Mouse (Mus musculus): ENCODE results near the gene Apbb2. TPM values are rescaled to one million over a fixed set of nuclear protein-coding genes. Genes with fewer than 3 reads are reported as not detected.

Apbb2 gene
- polyA plus RNA-seq, 1 experiment from 2014 or later, result 27.8 TPM

DNA sequence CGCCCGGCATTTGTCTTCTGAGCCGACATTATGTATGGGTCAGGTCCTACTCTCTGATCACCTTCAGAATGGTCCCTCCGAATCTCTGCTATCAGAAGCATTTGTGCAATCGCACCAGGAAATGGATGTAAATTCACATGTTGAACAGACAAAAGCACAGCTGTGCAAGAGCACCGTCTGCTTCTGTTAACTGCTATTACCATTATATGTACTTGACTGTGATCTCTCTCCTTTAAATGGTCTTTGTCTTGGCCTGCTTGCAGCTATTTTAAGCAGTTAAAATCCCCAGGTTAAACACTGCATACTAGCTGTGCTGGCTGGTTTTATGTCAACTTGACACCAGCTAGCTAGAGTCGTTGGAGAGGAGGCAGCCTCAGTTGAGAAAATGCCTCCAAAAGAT, 132.6 kb downstream of the Apbb2 start:
- DNase-seq (ENCODE audit: low spot score) (no peak), ATAC-seq (replicated peaks; ENCODE audit: insufficient number of reproducible peaks, low FRiP score, low TSS enrichment, low read depth) (no peak)
- 58% methylated on average over 7 of the region's 7 CpGs for whole genome bisulfite sequencing
- H3K9me3 ChIP-seq (replicated peaks; ENCODE audit: control insufficient read depth, low read length), result no peaks in the 10 kb centered on the region
- H3K27me3 ChIP-seq (ENCODE audit: control insufficient read depth, insufficient read depth, low read length), result no peaks in the 10 kb centered on the region
- no peaks in the 10 kb centered on the region for H3K36me3 ChIP-seq (replicated peaks; ENCODE audit: control insufficient read depth, insufficient read depth, low read depth, low read length)
- no peak overlapping the region for H3K4me3 ChIP-seq (ENCODE audit: low read depth, low read length)
- H3K27ac ChIP-seq (replicated peaks; ENCODE audit: low read depth, low read length), result no peak overlapping the region
- no peaks in the 10 kb centered on the region for H3K4me1 ChIP-seq (ENCODE audit: control insufficient read depth, insufficient read depth, low read length)
- H3K4me2 ChIP-seq (ENCODE audit: low read depth, low read length), result no peak overlapping the region
- H3K9ac ChIP-seq (replicated peaks; ENCODE audit: low read length), result no peak overlapping the region

DNA sequence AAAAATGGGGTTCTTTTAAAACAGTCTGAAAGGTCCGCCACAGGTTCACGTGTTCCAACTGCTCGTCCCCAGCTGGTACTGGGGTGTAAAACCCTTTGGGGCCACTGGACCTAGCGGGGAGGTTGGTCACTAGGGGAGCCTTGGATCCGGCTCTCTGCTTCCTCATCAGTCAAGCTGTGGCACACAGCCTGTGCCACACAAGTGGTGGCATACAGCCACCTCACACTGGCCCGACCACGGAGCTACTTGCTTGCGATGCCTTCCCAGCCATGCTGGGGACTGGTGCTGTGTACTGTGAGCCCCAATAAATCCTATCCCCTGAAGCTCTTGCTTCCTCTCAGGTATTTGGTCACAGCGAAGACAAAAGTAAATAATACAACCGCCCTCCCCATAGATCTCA, 142.3 kb downstream of the Apbb2 start:
- ATAC-seq (replicated peaks; ENCODE audit: insufficient number of reproducible peaks, low FRiP score, low TSS enrichment, low read depth) (no peak), DNase-seq (ENCODE audit: low spot score) (no peak)
- H3K9me3 ChIP-seq (replicated peaks; ENCODE audit: control insufficient read depth, low read length), result no peaks in the 10 kb centered on the region
- no peaks in the 10 kb centered on the region for H3K4me1 ChIP-seq (ENCODE audit: control insufficient read depth, insufficient read depth, low read length)
- WGBS, result 90% methylated on average over 10 of the region's 10 CpGs
- H3K27me3 ChIP-seq (ENCODE audit: control insufficient read depth, insufficient read depth, low read length), result no peaks in the 10 kb centered on the region
- no peaks in the 10 kb centered on the region for H3K36me3 ChIP-seq (replicated peaks; ENCODE audit: control insufficient read depth, insufficient read depth, low read depth, low read length)
- H3K4me3 ChIP-seq (ENCODE audit: low read depth, low read length), result no peak overlapping the region
- no peak overlapping the region for H3K4me2 ChIP-seq (ENCODE audit: low read depth, low read length)
- no peak overlapping the region for H3K9ac ChIP-seq (replicated peaks; ENCODE audit: low read length)
- no peak overlapping the region for H3K27ac ChIP-seq (replicated peaks; ENCODE audit: low read depth, low read length)

DNA sequence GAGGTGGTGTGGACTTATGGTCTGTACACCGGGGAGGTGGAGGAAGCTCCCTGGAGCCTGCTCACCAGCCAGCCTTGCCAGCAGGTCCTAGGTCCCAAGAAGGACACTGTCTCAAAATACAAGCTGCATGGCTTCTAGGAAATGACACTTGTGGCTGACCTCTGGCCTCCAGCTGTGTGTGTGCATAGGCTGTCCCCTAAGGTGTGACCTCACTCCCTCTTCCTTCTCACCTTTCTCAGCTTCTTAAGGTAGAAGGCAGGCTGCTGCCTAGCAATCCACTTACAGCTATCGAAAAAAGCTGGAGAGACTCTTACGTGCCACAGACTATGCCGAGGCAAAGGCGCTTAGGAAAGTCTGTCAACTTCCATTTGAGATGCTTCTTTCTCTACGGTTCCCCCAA, 142.8 kb downstream of the Apbb2 start:
- no peaks in the 10 kb centered on the region for H3K36me3 ChIP-seq (replicated peaks; ENCODE audit: control insufficient read depth, insufficient read depth, low read depth, low read length)
- H3K27ac ChIP-seq (replicated peaks; ENCODE audit: low read depth, low read length), result no peak overlapping the region
- no peak overlapping the region for H3K9ac ChIP-seq (replicated peaks; ENCODE audit: low read length)
- ATAC-seq (replicated peaks; ENCODE audit: insufficient number of reproducible peaks, low FRiP score, low TSS enrichment, low read depth) (no peak), DNase-seq (ENCODE audit: low spot score) (no peak)
- no peaks in the 10 kb centered on the region for H3K27me3 ChIP-seq (ENCODE audit: control insufficient read depth, insufficient read depth, low read length)
- WGBS, result 87% methylated on average over 6 of the region's 6 CpGs
- no peak overlapping the region for H3K4me2 ChIP-seq (ENCODE audit: low read depth, low read length)
- H3K4me1 ChIP-seq (ENCODE audit: control insufficient read depth, insufficient read depth, low read length), result no peaks in the 10 kb centered on the region
- no peaks in the 10 kb centered on the region for H3K9me3 ChIP-seq (replicated peaks; ENCODE audit: control insufficient read depth, low read length)
- no peak overlapping the region for H3K4me3 ChIP-seq (ENCODE audit: low read depth, low read length)

DNA sequence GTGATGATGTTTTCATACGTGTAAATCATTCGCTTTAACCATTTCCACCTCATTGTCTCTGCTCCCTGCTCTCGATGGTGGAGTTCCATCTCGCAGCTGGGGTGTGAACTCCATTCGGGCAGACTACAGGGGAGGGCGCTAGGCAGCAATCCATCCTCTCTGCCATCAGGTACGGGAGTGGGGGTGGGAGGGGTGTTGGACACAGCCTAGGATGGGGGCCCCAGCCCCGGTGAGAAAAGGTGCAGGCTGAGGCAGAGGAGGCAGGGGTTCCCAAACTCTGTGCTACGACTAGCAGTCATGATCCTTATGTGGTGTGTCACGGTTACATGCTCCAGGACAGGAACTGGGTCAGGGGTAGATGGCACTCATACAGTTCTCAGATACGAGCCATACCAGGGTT, 144.4 kb downstream of the Apbb2 start:
- no peak for ATAC-seq (replicated peaks; ENCODE audit: insufficient number of reproducible peaks, low FRiP score, low TSS enrichment, low read depth)
- Histone ChIP-seq H3K4me1 (ENCODE audit: control insufficient read depth, insufficient read depth, low read length) (no peaks in the 10 kb centered on the region), H3K9me3 (replicated peaks; ENCODE audit: control insufficient read depth, low read length) (no peaks in the 10 kb centered on the region), H3K4me2 (ENCODE audit: low read depth, low read length) (no peak overlapping the region), H3K4me3 (ENCODE audit: low read depth, low read length) (no peak overlapping the region), H3K27ac (replicated peaks; ENCODE audit: low read depth, low read length) (no peak overlapping the region), H3K36me3 (replicated peaks; ENCODE audit: control insufficient read depth, insufficient read depth, low read depth, low read length) (no peaks in the 10 kb centered on the region), H3K9ac (replicated peaks; ENCODE audit: low read length) (no peak overlapping the region), H3K27me3 (ENCODE audit: control insufficient read depth, insufficient read depth, low read length) (no peaks in the 10 kb centered on the region)
- WGBS, result 81% methylated on average over 11 of the region's 11 CpGs
- no peak for DNase-seq (ENCODE audit: low spot score)

DNA sequence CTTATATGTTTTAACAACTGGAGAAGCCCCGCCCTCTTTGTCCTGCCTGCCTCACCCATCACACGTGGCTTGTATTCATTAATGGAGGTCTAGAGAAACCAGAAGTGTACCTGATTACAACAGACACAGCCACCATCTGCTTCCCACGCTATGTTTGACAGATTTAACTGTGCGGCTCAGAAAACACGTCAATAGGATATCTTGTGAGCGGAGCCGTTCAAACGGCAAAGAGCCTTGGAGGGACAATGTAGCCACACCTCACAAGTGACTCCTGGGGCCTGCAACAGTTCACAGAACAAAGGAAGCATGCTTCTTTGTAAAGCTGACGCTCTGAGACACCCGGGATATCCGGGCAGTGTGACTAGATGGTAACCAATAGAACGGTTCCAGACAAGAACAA, 145.0 kb downstream of the Apbb2 start:
- Histone ChIP-seq H3K27ac (replicated peaks; ENCODE audit: low read depth, low read length) (no peak overlapping the region), H3K9me3 (replicated peaks; ENCODE audit: control insufficient read depth, low read length) (no peaks in the 10 kb centered on the region), H3K9ac (replicated peaks; ENCODE audit: low read length) (no peak overlapping the region), H3K4me1 (ENCODE audit: control insufficient read depth, insufficient read depth, low read length) (no peaks in the 10 kb centered on the region), H3K27me3 (ENCODE audit: control insufficient read depth, insufficient read depth, low read length) (no peaks in the 10 kb centered on the region), H3K4me3 (ENCODE audit: low read depth, low read length) (no peak overlapping the region), H3K36me3 (replicated peaks; ENCODE audit: control insufficient read depth, insufficient read depth, low read depth, low read length) (no peaks in the 10 kb centered on the region), H3K4me2 (ENCODE audit: low read depth, low read length) (no peak overlapping the region)
- no peak for ATAC-seq (replicated peaks; ENCODE audit: insufficient number of reproducible peaks, low FRiP score, low TSS enrichment, low read depth)
- DNase-seq (ENCODE audit: low spot score), result no peak
- 54% methylated on average over 12 of the region's 12 CpGs for WGBS

DNA sequence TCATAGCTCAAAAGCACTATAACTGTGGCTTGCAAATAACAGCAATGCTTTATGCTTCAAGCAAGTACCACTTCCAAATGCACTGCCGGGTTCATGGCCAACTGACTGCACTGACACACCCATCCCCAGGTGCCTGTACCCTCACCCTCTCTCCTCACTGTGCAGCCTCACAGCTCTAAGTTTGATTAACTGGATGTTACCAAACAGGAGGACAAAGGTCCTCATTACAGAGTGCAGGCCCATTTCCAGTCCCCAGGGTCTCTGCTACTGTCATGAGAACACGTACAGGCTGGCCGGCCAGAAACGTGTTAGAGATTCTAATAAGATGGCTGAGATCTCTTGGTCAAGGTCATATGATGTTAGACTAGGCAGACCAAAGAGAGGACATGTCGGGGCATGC, 147.7 kb downstream of the Apbb2 start:
- no peaks in the 10 kb centered on the region for H3K36me3 ChIP-seq (replicated peaks; ENCODE audit: control insufficient read depth, insufficient read depth, low read depth, low read length)
- ATAC-seq (replicated peaks; ENCODE audit: insufficient number of reproducible peaks, low FRiP score, low TSS enrichment, low read depth) (no peak), DNase-seq (ENCODE audit: low spot score) (no peak)
- H3K4me2 ChIP-seq (ENCODE audit: low read depth, low read length), result no peak overlapping the region
- H3K4me1 ChIP-seq (ENCODE audit: control insufficient read depth, insufficient read depth, low read length), result no peaks in the 10 kb centered on the region
- no peaks in the 10 kb centered on the region for H3K9me3 ChIP-seq (replicated peaks; ENCODE audit: control insufficient read depth, low read length)
- no peak overlapping the region for H3K4me3 ChIP-seq (ENCODE audit: low read depth, low read length)
- H3K27ac ChIP-seq (replicated peaks; ENCODE audit: low read depth, low read length), result no peak overlapping the region
- H3K9ac ChIP-seq (replicated peaks; ENCODE audit: low read length), result no peak overlapping the region
- H3K27me3 ChIP-seq (ENCODE audit: control insufficient read depth, insufficient read depth, low read length), result no peaks in the 10 kb centered on the region
- WGBS, result 88% methylated on average over 5 of the region's 5 CpGs

DNA sequence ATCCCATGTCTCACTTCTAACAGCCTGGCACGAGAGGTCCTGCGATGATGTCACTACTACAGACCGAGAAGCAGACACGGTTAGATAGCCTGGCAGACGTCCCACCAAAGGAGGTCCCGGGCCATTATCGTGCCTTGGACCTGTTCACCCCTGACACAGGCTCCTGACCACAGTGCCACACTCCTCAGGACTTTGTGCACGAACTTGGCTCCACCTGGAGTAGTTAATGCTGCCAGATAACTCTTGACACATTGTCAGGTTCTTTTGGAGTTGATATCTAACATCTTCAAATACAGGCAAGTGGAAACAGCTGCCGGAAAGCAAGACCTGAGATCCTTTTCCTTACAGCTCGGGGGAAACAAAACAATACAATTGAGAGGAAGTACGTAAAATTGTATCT, 148.9 kb downstream of the Apbb2 start:
- 81% methylated on average over 11 of the region's 11 CpGs for WGBS

DNA sequence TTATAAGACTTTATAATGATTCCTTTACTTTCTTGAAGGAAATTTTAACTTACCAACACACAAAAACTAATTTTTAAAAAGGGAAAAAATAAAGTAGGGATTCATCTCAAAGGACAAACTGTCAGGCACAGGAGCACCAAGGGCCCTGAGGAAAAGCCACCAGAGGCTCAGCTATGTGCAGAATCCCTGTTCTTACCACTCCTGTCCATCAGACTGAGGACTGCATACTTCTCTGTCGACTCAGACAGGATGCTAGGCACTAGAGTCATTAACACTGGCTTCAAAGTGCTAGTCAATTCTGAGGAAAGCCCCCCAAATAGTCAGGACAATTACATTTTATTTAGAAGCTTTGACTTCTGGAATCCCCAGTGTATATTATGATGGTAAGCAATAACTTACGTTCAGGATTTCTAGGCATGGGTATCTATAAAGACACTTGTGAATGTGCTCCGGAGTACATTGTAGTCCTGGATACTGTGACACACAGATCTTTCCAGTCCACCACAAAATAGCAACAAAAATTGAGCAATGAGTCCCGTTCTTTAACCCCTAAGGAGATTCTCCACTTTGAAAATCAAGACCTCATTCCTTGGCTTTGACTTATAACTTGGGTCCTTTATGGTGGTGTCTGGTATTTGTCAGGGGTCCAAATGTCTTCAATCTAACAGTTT, 150.1 kb downstream of the Apbb2 start:
- no peak for ATAC-seq (replicated peaks; ENCODE audit: insufficient number of reproducible peaks, low FRiP score, low TSS enrichment, low read depth)
- H3K27me3 ChIP-seq (ENCODE audit: control insufficient read depth, insufficient read depth, low read length), result no peaks in the 10 kb centered on the region

More for the DNA sequence above, 148.9 kb downstream of the Apbb2 start:
- H3K9me3 ChIP-seq (replicated peaks; ENCODE audit: control insufficient read depth, low read length), result no peaks in the 10 kb centered on the region
- ATAC-seq (replicated peaks; ENCODE audit: insufficient number of reproducible peaks, low FRiP score, low TSS enrichment, low read depth), result no peak
- no peak overlapping the region for H3K4me2 ChIP-seq (ENCODE audit: low read depth, low read length)
- no peak overlapping the region for H3K9ac ChIP-seq (replicated peaks; ENCODE audit: low read length)
- no peaks in the 10 kb centered on the region for H3K27me3 ChIP-seq (ENCODE audit: control insufficient read depth, insufficient read depth, low read length)
- H3K27ac ChIP-seq (replicated peaks; ENCODE audit: low read depth, low read length), result no peak overlapping the region
- H3K36me3 ChIP-seq (replicated peaks; ENCODE audit: control insufficient read depth, insufficient read depth, low read depth, low read length), result no peaks in the 10 kb centered on the region
- no peaks in the 10 kb centered on the region for H3K4me1 ChIP-seq (ENCODE audit: control insufficient read depth, insufficient read depth, low read length)
- no peak overlapping the region for H3K4me3 ChIP-seq (ENCODE audit: low read depth, low read length)
- no peak for DNase-seq (ENCODE audit: low spot score)

More for the DNA sequence above, 150.1 kb downstream of the Apbb2 start:
- Histone ChIP-seq H3K4me2 (ENCODE audit: low read depth, low read length) (no peak overlapping the region), H3K27ac (replicated peaks; ENCODE audit: low read depth, low read length) (no peak overlapping the region), H3K9me3 (replicated peaks; ENCODE audit: control insufficient read depth, low read length) (no peaks in the 10 kb centered on the region), H3K4me1 (ENCODE audit: control insufficient read depth, insufficient read depth, low read length) (no peaks in the 10 kb centered on the region), H3K36me3 (replicated peaks; ENCODE audit: control insufficient read depth, insufficient read depth, low read depth, low read length) (no peaks in the 10 kb centered on the region), H3K9ac (replicated peaks; ENCODE audit: low read length) (no peak overlapping the region), H3K4me3 (ENCODE audit: low read depth, low read length) (no peak overlapping the region)
- no peak for DNase-seq (ENCODE audit: low spot score)
- 76% methylated on average over 4 of the region's 4 CpGs for WGBS
